Mouse (Mus musculus) G1E (cell line): Measurements from ENCODE around the gene Tubd1.

Experiments
- CTCF ChIP-seq: IDR thresholded peaks from 2 replicates; pipeline ENCODE4 v1.5.1; 2012; ENCODE audit warnings: low read depth, low read length, inconsistent platforms, mixed read lengths
- GATA1 ChIP-seq: IDR thresholded peaks from 2 replicates; pipeline ENCODE4 v1.6.1; 2012; ENCODE audit warnings: borderline replicate concordance, low read length, inconsistent platforms, mixed read lengths
- GATA2 ChIP-seq: IDR thresholded peaks from 2 replicates; pipeline ENCODE4 v1.6.1; 2012; ENCODE audit warnings: low read depth, low read length, inconsistent platforms, borderline replicate concordance
- POLR2AphosphoS5 ChIP-seq: IDR thresholded peaks from 2 replicates; pipeline ENCODE4 v1.6.1; 2012; ENCODE audit warnings: low read depth, low read length, inconsistent platforms; ENCODE audit not compliant: insufficient replicate concordance
- TAL1 ChIP-seq: conservative IDR thresholded peaks from 2 replicates; pipeline ENCODE4 v1.6.1; 2012; ENCODE audit warnings: low read depth, low read length, inconsistent platforms, mixed read lengths

- no peak for TF ChIP-seq GATA2
- TF ChIP-seq POLR2AphosphoS5: no peak
- no peak for TF ChIP-seq GATA1
- TF ChIP-seq CTCF: no peak
- TF ChIP-seq TAL1: no peak
Measured at GRCm38 (mm10) chr11:86497908-86498307, 46.9 kb upstream of the Tubd1 start.
